13 mouse cellular contexts compared by ENCODE assay signal in the genomic region with DNA sequence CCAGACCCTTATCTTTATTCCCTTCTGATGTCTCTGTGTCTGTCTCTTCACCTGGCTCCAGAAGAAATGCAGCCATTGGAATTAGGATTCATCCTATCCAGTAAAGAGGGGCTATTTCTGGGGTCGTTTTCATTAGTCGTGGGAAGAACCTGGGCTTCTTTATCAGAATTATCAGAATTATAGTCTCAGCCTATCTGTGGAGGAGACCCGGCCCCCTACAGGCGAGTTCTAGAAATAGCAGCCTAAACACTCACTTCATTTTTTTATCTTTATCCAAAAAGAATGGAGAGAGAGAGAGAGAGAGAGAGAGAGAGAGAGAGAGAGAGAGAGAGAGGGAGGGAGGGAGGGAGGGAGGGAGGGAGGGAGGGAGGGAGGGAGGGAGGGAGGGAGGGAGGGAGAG.
DNase-seq lines count a peak whose midpoint lies in the region; ATAC-seq and TF ChIP-seq lines count a peak whose summit lies in the region.
"Had no signal": no experiment of that assay in that cellular context is flagged by ENCODE, and none has a peak within 500 bp of the region (broad histone marks: within the 10 kb centered on the region; RNA-seq: fewer than 3 reads in every experiment).

No protein-coding gene starts in this region.

- no peak for ATAC-seq in forebrain, postnatal 0 days
- ATAC-seq in forebrain, embryonic 16.5 days, result no peak
- no peak for ATAC-seq in Patski
- ATAC-seq in megakaryocyte progenitor cell, adult 5-6 weeks (replicated peaks; ENCODE audit: poor library complexity), result 0 out of 2 replicates have a peak, but pooled peaks have one; percentile 42

- no peaks in the 10 kb centered on the region for H3K4me1 ChIP-seq in forebrain, postnatal 0 days (ENCODE audit: insufficient read depth)
- H3K4me1 ChIP-seq in forebrain, embryonic 16.5 days (replicated peaks; ENCODE audit: control insufficient read depth, insufficient read depth, low read length), result no peaks in the 10 kb centered on the region; the same call in 1 of the 2 replicates
- H3K4me1 ChIP-seq: limb, embryonic 15.5 days had no signal

- TF ChIP-seq CTCF in forebrain, postnatal 0 days (IDR thresholded peaks at IDR 0.05; ENCODE audit: low read depth), result peak; percentile 38
- TF ChIP-seq CTCF in Patski (IDR thresholded peaks at IDR 0.05), result peak; percentile 23

- in situ Hi-C loops in Patski (cut with MboI; ENCODE audit: low pct_unique_long_range_greater_than_20kb), result no loop called here

- H3K27me3 ChIP-seq in forebrain, postnatal 0 days (ENCODE audit: insufficient read depth, low read length), result no peaks in the 10 kb centered on the region
- H3K27me3 ChIP-seq in forebrain, embryonic 16.5 days (replicated peaks; ENCODE audit: control insufficient read depth, insufficient read depth, low read length), result no peaks in the 10 kb centered on the region
- H3K27me3 ChIP-seq in Patski, result no peaks in the 10 kb centered on the region
- H3K27me3 ChIP-seq: limb, embryonic 15.5 days had no signal

- no peaks in the 10 kb centered on the region for H3K36me3 ChIP-seq in forebrain, postnatal 0 days (ENCODE audit: insufficient read depth)
- H3K36me3 ChIP-seq in forebrain, embryonic 16.5 days (ENCODE audit: control insufficient read depth, insufficient read depth), result no peaks in the 10 kb centered on the region
- H3K36me3 ChIP-seq: limb, embryonic 15.5 days had no signal

- H3K9ac ChIP-seq in forebrain, postnatal 0 days, result no peak overlapping the region
- no peak overlapping the region for H3K9ac ChIP-seq in forebrain, embryonic 16.5 days (replicated peaks; ENCODE audit: low read depth, low read length)
- H3K9ac ChIP-seq: limb, embryonic 15.5 days had no signal

- no peak overlapping the region for H3K4me2 ChIP-seq in forebrain, postnatal 0 days (ENCODE audit: low read depth)
- no peak overlapping the region for H3K4me2 ChIP-seq in forebrain, embryonic 16.5 days (ENCODE audit: low read length)
- H3K4me2 ChIP-seq: limb, embryonic 15.5 days had no signal

- 23% methylated on average over 4 of the region's 4 CpGs for WGBS in forebrain, postnatal 0 days
- 18% methylated on average over 4 of the region's 4 CpGs for WGBS in forebrain, embryonic 16.5 days

- intact Hi-C loops in left cerebral cortex, postnatal 4 days (cut with DNase I), result no loop called here
- intact Hi-C loops in left cerebral cortex, postnatal 10 days (cut with DNase I), result no loop called here

- DNase-seq in forebrain, postnatal 0 days, result peak; percentile 18
- DNase-seq in left cerebral cortex, postnatal 4 days, result peak; percentile 17
- no peak for DNase-seq in left cerebral cortex, postnatal 10 days (ENCODE audit: extremely low spot score in 1 of 2, low spot score in 2 of 2)
- DNase-seq in Patski (ENCODE audit: low read depth, low spot score), result no peak
- DNase-seq in urinary bladder, postnatal 10 days (ENCODE audit: low spot score), result no peak
- DNase-seq: adrenal gland, adult 8-10 months; gastrocnemius, postnatal 25 days; kidney, adult 2 months; lung, postnatal 36 days; thymus, postnatal 25 days had no signal

- CTCF ChIA-PET in Patski (lab: Charles Lee), result interaction anchor here (1.2 to 1.7 kb wide), 2 partner anchors 10 kb away, joined by 3 to 4 read pairs; no protein-coding TSS in a partner anchor

- no peak overlapping the region for H3K4me3 ChIP-seq in forebrain, postnatal 0 days (ENCODE audit: low read depth, low read length)
- H3K4me3 ChIP-seq in forebrain, embryonic 16.5 days (replicated peaks; ENCODE audit: low read length), result no peak overlapping the region
- H3K4me3 ChIP-seq: limb, embryonic 15.5 days had no signal

- no peak overlapping the region for H3K27ac ChIP-seq in forebrain, postnatal 0 days (ENCODE audit: low read depth, low read length)
- no peak overlapping the region for H3K27ac ChIP-seq in forebrain, embryonic 16.5 days (ENCODE audit: low read length)
- H3K27ac ChIP-seq: limb, embryonic 15.5 days had no signal

- no peaks in the 10 kb centered on the region for H3K9me3 ChIP-seq in forebrain, postnatal 0 days (ENCODE audit: low read length)
- H3K9me3 ChIP-seq in forebrain, embryonic 16.5 days (ENCODE audit: control insufficient read depth, low read length), result no peaks in the 10 kb centered on the region
- H3K9me3 ChIP-seq: limb, embryonic 15.5 days had no signal

- POLR2A ChIA-PET in Patski (lab: Charles Lee), result no interaction called here

Comparison
In these comparisons a context has a peak if more than half of its experiments do, and no peak if none do; other contexts are left out.
1. DNase-seq: peak in forebrain, postnatal 0 days (single experiment) and left cerebral cortex, postnatal 4 days (single experiment); none in left cerebral cortex, postnatal 10 days (0 of 2), Patski (single experiment) and urinary bladder, postnatal 10 days (single experiment).